Comparison of ENCODE assay signal across 25 mouse cellular contexts in genomic region chr16:55316996-55317395, GRCm38 (mm10). TPM values are rescaled to one million over a fixed set of nuclear protein-coding genes. Genes with fewer than 3 reads are reported as not detected.
"Had no signal": no experiment of that assay in that cellular context is flagged by ENCODE, and none has a peak within 500 bp of the region (broad histone marks: within the 10 kb centered on the region; RNA-seq: fewer than 3 reads in every experiment).

No protein-coding gene starts in this region.

- DNase-seq: forebrain, postnatal 0 days; gastrocnemius, postnatal 14 days; heart, adult 18-20 months; heart, postnatal 10 days; heart, postnatal 4 days; kidney, adult 18-20 months; kidney, adult 9 months; kidney, postnatal 25 days; kidney, postnatal 4 days; liver; liver, embryonic 13.5 days had no signal

- H3K36me3 ChIP-seq: heart, embryonic 10.5 days; heart, embryonic 12.5 days; hindbrain, embryonic 10.5 days; hindbrain, embryonic 12.5 days; intestine, embryonic 15.5 days; liver, embryonic 13.5 days had no signal

- H3K4me1 ChIP-seq: heart, embryonic 10.5 days; heart, embryonic 12.5 days; intestine, embryonic 15.5 days; liver, embryonic 13.5 days had no signal

- H3K27ac ChIP-seq: heart, embryonic 10.5 days; hindbrain, embryonic 10.5 days; hindbrain, embryonic 12.5 days; hindbrain, embryonic 14.5 days; intestine, embryonic 15.5 days; kidney, postnatal 0 days; layer of hippocampus, adult 2 months; left cerebral cortex, adult 2 months; liver, embryonic 13.5 days had no signal

- H3K9me3 ChIP-seq: heart, embryonic 10.5 days; heart, embryonic 12.5 days; hindbrain, embryonic 10.5 days; hindbrain, embryonic 12.5 days; intestine, embryonic 15.5 days; liver, embryonic 13.5 days had no signal

- H3K9ac ChIP-seq: forebrain, postnatal 0 days; heart, embryonic 12.5 days; hindbrain, embryonic 12.5 days; hindbrain, embryonic 14.5 days; intestine, embryonic 15.5 days; liver, embryonic 13.5 days had no signal

- ATAC-seq: forebrain, postnatal 0 days; hindbrain, embryonic 16.5 days; inflammation-experienced regulatory T-cells, adult 6 months; intestine, embryonic 15.5 days; intestine, postnatal 0 days had no signal

- H3K4me2 ChIP-seq: heart, embryonic 12.5 days; hindbrain, embryonic 12.5 days; hindbrain, embryonic 14.5 days; intestine, embryonic 15.5 days; liver, embryonic 11.5 days; liver, embryonic 13.5 days had no signal

- H3K27me3 ChIP-seq: heart, embryonic 12.5 days; hindbrain, embryonic 12.5 days; intestine, embryonic 15.5 days; liver, embryonic 13.5 days had no signal

- H3K4me3 ChIP-seq: heart, embryonic 10.5 days; heart, embryonic 12.5 days; hindbrain, embryonic 10.5 days; hindbrain, embryonic 12.5 days; intestine, embryonic 15.5 days; layer of hippocampus, adult 2 months; left cerebral cortex, adult 2 months; liver, embryonic 13.5 days had no signal

RNA-seq across cellular contexts. Expression of gene Zpld1, which starts 19.2 kb away (rescaled TPM):
- polyA plus RNA-seq: heart, embryonic 10.5 days; heart, embryonic 12.5 days; heart, embryonic 16.5 days; inflammation-experienced regulatory T-cells, adult 6 months; liver, embryonic 11.5 days; liver, embryonic 13.5 days had no signal
